Mouse (Mus musculus) large intestine, adult 2 months (tissue): ENCODE measurements around the gene Mdm2. TPM values are rescaled to one million over a fixed set of nuclear protein-coding genes. Genes with fewer than 3 reads are reported as not detected.
"Not testable (repeated sequence)": the region's sequence is repeated elsewhere in the genome, so short reads cannot be mapped to it uniquely, and the experiment has no call there.

Experiments used
- DNase-seq: peaks from one replicate; pipeline ENCODE4 v3.0.0-alpha.2; 2012; ENCODE audit warnings: low read depth, low spot score
- WGBS: fragments of 180-500 bp; shearing (Covaris S2); methylation state at CpG from one replicate; pipeline ENCODE4 v1.1.7; 2018; 5-methylcytosine and 5-hydroxymethylcytosine counted together
- polyA plus RNA-seq: library from polyadenylated mRNA; depleted of rRNA; stranded (reverse); fragments of >200 nt; gene quantifications from 2 replicates; pipeline ENCODE4 v1.2.3, GENCODE M21; 2012

Mdm2 gene
- polyA plus RNA-seq, 1 experiment = 11.2 TPM

- DNase-seq = no peak
- WGBS = 95% methylated on average over 14 of the region's 14 CpGs
Measured at GRCm38 (mm10) chr10:117749787-117750343, 39.3 kb upstream of the Mdm2 start.

GRCm38 (mm10) chr10:117749050-117749686 lies 38.6 kb upstream of the Mdm2 start:
- WGBS = 96% methylated on average over 10 of the region's 10 CpGs
- no peak for DNase-seq

GRCm38 (mm10) chr10:117748276-117749049 lies 37.9 kb upstream of the Mdm2 start:
- 88% methylated on average over 10 of the region's 10 CpGs for WGBS

GRCm38 (mm10) chr10:117747711-117748110 lies 37.2 kb upstream of the Mdm2 start:
- WGBS = 84% methylated on average over 7 of the region's 7 CpGs

More at GRCm38 (mm10) chr10:117748276-117749049, 37.9 kb upstream of the Mdm2 start:
- DNase-seq = no peak

GRCm38 (mm10) chr10:117746297-117746883 lies 35.8 kb upstream of the Mdm2 start, which contains the start of gene Slc35e3:
Gene Slc35e3 (minus strand): TSS chr10:117746365.
- 14% methylated on average over 46 of the region's 46 CpGs for WGBS
- peak; percentile 69 for DNase-seq

More at GRCm38 (mm10) chr10:117747711-117748110, 37.2 kb upstream of the Mdm2 start:
- DNase-seq = no peak

- WGBS = under 1% methylated on average over 18 of the region's 46 CpGs
- DNase-seq = not testable (repeated sequence)
Measured at GRCm38 (mm10) chr10:117745570-117746296, 35.2 kb upstream of the Mdm2 start.

DNA sequence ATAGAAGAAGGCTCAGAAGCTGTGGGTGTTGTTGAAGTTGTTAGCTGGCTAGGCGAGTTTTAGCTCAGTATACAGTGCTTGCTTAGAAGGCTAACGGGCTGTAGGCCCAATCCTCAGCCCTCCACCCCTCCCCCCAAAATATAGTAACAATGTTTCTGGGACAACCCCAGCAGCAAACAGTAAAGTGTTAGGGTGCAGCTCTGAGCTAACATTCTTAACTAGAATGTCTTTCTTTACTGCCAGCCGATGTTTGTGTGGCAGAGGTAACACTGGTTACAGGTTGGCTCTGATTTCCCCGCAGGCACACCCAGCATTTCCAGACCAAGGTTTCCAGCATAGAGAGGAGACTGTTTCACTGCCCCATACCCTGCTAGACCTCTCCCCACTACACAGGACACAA lies 33.4 kb upstream of the Mdm2 start:
- DNase-seq = no peak
- WGBS = 33% methylated on average over 4 of the region's 4 CpGs

DNA sequence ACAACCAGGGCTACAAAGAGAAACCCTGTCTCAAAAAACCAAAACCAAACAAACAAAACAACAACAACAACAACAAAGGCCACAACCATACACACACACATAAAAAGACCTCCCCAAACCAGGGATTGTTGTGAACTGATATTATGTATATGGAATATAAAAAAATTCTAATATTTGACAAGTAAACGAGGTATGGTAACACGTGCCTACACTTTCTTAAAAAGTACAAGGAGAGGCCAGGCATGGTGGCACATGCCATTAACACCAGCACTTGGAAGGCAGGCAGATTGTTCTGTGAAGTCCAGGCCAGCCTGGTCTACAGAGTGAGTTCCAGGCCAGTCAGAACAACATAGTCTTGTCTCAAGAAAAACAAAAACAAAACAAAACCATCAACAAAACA lies 32.6 kb upstream of the Mdm2 start:
- 77% methylated on average over 2 of the region's 2 CpGs for WGBS

GRCm38 (mm10) chr10:117742618-117743017 lies 32.1 kb upstream of the Mdm2 start:
- DNase-seq = no peak
- WGBS = 96% methylated on average over 4 of the region's 4 CpGs

More for the DNA sequence above, 32.6 kb upstream of the Mdm2 start:
- DNase-seq = no peak

DNA sequence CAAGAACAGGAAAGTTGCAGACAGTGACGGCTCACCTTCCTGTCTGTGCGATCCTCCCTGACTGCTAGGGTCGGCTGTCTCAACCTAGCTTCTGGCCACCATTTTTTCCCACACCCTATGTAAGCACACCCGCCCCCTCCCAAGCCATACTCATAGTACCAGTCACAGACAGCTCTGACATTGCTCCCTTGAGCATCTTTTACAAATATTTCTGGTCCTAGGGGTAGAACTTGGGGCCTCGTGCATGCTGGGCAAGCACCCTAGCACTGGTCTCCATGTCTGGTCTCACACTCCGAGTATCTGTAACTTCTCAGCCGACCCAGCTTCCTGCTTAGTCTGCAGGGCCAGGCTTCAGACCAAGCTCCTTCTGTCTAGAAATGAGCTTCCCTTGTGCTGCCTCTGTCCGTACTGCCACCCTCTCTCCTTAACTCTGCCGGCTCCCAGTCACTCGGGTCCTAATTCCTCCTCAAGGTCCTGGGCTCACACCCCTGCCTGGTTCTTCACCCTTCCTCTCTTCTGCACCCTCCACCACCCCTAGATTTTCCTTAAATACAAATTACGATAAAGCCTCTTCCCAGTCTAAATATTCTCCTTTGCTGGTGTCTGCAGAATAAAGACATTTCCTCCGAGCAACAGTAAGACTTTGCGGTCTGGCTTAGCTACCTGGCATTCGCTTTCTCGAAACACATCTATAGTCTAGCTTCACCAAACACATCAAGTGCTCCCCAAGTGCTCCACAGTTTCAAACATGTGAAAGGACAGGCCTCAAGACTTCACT lies 31.3 kb upstream of the Mdm2 start:
- no peak for DNase-seq
- 81% methylated on average over 15 of the region's 15 CpGs for WGBS

DNA sequence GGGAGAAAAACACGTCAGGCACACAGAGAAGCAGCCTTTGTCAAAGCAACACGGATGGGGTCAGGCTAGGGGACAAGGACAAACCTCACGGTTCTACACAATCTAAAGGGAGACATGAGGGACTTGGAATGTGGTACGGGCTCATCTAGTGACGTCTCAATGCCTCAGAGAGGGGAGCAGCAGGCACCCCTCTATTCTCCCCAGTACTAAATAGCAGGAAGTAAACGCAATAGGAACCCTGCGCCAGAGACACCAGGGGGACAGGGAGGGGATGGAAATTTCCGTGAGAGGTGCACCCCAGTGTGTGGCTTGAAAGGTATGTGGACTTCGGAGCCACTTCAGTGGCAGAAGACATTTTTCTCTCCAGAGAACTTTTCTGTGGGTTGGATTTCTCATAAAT lies 30.4 kb upstream of the Mdm2 start:
- 84% methylated on average over 9 of the region's 9 CpGs for WGBS
- DNase-seq = no peak

- 98% methylated on average over 10 of the region's 10 CpGs for WGBS
- DNase-seq = no peak
Measured at GRCm38 (mm10) chr10:117740171-117740570, 29.6 kb upstream of the Mdm2 start.

GRCm38 (mm10) chr10:117739648-117739948 lies 29.0 kb upstream of the Mdm2 start:
- WGBS = 92% methylated on average over 6 of the region's 6 CpGs
- DNase-seq = no peak

DNA sequence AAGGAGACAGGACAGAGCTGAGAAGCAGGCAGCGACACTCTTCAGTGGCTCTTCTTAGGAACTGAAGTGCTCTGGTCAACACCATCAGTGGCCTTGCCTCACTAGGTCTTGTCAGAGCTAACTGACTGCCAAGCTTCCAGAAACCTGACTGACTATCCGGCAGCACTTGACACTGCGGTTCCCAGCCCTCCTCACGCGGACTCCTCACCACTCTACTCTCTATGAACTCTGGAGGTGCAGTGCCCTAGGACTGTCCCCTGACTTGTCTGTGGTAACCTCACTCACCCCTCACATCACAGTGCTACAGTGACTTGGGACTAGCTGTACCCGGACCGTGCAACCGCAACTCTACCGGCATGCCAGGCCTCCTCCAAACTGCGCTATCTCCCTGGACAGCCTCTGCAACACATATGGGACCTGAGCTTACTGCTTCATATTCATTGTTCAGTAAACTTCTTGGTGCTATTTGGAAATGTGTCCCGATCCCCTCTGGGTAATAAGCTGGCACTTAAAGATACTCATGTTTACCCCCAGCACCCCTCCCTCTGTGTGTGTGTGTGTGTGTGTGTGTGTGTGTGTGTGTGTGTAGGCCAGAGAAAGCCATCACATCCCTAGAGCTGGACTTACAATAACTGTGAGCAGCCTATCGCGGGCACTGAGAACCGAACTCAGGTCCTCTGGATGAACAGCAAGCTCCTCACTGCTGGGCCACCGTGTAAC lies 28.5 kb upstream of the Mdm2 start:
- no peak for DNase-seq
- 96% methylated on average over 15 of the region's 15 CpGs for WGBS

GRCm38 (mm10) chr10:117738140-117738921 lies 27.8 kb upstream of the Mdm2 start:
- DNase-seq = no peak
- WGBS = 94% methylated on average over 13 of the region's 13 CpGs

GRCm38 (mm10) chr10:117737498-117737897 lies 26.9 kb upstream of the Mdm2 start:
- DNase-seq = not testable (repeated sequence)
- 87% methylated on average over 8 of the region's 8 CpGs for WGBS

DNA sequence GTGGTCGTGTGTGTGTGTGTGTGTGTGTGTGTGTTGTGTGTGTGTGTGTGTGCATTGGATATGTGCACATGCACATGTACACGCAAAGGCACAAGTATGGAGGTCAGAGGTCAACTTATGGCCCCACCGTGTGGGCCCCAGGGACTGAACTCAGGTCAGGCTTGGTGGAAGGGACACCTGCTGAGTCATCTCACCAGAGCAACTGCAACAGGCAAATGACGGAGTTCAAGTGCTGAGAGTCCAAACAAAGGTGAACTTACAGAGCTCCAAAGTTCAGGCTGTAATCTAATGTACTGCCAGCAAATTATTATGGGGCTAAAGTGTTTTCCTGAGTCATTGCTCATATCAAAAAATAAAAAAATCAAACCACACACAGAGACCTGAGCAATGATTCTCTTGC lies 26.5 kb upstream of the Mdm2 start:
- DNase-seq = no peak
- WGBS = 59% methylated on average over 4 of the region's 4 CpGs

DNA sequence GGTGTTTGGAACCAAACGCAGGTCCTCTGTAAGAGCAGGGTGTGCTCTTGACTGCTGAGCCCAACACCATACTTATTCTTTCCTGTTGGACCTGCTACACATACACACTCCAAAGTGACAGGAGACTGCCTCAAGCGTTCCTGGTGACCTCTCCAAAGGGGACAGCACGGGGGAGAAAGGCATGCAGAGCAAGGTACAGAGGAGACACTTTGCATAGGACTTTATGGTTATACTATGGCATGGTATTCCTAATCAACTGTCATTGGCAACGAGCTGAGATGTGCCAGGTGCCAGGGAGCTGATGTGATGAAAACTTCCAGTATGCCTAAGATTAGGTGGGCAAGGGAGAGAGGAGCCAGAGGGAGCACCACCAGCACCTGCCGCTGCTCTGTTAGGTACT lies 26.0 kb upstream of the Mdm2 start:
- no peak for DNase-seq
- WGBS = 85% methylated on average over 5 of the region's 5 CpGs
